Mouse (Mus musculus) kidney, adult 18-20 months (tissue): ENCODE results near the gene Rnf43.

Source experiments
- DNase-seq: peaks from one replicate; pipeline ENCODE4 v3.0.0; 2021

Rnf43 gene

DNA sequence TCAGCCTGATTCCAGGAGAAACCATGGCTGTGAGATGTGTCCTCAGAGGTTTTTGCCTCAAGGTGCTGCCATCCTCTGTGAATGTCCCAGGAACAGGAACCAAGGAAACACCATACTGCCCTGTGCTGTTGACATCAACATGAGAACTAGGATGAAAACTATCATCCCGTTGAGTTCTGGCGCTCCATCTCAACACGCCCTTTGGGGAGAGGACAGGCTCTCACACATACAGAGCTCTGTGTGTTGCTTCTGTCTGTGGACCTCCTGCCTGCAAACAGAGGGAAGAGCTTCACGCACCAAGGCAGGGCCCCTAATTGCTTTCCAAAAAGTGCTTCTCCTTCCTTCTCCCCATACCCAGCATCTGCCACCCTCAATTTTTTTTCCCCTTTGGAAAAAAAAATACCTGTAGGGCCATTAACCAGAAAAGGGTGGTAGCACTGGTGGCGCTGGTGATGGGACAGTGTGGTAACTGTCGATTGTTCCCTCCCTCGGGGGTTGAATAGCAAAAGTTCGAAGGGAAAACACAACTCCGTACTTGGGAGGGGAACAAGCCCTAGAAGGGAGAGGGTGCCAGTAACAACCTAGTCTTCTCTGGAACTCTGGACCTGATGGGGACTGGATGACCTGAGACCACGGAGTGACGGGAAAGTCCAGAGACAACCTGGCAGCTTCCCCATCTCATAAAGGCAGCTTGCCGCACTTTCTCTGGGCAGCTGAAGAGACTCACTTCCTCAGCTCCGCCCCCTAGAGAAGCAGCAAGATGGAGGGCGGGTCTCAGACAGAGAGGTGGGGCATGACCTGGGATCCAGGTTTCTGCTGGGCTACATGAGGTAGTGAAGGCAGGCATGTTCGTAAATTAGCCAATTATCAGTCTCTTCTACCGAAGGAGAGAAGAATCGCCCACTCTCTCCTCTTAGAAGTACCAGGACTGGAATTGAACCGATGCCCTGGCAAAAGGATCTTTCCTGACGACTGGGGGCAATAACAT, 85.9 kb downstream of the Rnf43 start:
- DNase-seq = peak; percentile 16

DNA sequence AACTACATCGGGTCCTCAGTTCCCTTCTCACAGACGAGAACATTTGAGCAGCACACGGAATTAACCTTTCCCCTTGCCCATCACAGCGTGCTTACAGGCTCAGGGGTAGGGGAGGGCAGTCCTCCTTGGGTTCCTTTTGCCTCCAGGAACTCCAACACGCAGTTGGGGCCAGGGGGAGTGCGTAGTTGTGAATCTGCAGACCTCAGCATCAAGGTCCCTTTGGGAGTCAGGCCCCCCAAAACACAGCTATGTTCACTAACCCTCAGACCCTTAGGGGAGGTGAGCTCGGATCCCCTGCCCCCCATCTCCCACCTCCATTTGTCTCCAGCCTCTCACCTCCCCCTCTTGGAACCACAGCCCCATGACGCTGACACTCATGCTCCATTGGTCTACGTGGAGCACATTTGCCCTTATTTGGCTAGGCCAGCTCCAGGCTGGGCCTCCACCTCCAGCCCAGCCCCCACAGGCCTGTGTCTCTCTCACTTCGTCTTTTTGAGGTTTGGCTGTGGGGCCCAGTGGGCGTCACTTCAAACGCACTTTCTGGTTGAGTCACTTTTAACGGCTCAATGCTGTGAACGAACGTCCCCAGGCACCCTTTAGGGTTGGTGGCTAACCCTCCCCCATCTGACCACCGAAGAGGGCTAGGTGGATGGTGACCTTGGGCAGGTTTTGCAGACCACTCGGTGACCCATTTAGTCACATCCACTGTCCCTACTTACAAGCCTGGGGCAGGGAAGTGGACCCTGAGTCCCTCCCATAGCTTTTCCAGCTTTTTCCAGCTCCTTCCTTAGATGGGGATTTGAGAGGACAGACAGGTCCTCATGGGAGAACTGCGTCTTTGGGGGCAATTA, 86.9 kb downstream of the Rnf43 start:
- no peak for DNase-seq

DNA sequence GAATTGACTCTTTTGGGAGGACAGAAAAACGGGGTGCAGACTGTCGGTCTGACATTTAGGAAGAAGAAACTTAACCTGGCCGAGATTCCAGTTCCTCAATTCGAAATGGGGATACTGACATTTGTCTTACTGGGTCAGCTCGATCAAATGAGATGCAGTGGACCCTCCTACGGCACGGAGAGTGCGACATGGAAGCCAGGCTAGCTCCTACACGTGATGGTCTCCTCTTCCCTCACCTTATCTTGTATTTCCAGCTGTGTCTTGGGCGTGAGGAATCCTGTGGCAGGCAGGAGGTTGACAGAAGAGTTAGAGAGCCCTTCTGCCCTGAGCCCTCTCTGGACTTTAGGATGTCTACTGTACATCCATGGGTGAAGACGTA, 87.5 kb downstream of the Rnf43 start:
- no peak for DNase-seq

DNA sequence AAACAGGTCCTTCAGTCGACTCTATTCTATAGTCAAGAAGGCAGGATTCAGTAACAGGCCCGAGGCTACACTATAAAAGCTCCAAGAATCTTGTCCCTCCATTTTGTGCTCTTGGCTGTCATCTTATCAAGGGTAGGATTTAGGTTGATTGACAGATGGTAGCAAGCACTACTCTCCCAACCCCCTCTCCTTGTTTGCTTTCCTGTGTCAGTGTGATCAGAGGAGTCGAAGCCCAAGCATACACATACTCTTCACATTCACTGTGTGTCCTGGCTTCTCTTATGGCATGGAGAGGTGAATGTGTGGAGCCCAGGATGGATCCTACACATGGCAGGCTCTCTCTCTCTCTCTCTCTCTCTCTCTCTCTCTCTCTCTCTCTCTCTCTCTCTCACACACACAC, 88.0 kb downstream of the Rnf43 start:
- no peak for DNase-seq

DNA sequence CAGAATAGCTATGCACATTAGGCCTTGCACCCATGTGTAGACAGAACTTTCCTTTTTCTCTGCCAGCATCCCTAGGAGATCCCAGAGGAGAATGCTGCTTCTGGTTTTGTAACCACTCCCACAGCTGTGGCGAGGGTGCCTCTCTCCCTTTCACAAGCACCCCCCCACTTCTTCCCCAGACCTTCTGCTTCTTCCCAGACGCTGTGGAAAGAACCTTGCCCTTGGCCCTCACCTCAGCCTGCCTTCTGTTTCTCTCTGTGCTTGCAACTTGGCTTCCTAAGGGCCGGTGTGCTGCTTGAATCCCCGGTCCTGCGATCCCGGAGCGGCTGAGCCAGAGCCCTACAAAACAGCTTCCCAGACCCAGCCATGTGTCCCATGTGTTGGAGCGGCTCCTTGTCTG, 88.5 kb downstream of the Rnf43 start:
- DNase-seq = no peak

DNA sequence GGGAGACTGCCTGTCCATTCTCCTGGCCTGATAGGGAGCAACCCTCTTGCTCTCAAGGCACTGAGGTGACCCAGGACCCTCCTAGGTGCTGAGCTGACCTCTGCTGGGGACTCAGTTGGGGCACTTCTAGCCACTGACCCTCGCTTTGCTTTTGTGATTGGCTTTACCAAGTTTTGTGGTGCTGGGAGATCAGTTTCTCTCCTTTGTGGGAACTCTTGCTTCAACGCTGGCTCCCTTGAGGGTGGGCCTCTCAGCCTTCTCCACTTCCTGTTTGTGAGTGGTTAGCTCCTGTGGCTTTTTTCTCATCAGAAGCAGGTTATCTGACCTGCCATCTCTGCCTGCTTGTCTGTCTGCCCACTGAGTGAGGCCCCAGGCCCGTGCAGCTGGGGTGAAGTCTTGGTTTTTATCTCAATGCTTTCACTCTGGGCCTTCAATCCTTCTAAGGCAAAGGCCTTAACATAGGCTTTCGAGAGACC, 89.0 kb downstream of the Rnf43 start:
- no peak for DNase-seq

DNA sequence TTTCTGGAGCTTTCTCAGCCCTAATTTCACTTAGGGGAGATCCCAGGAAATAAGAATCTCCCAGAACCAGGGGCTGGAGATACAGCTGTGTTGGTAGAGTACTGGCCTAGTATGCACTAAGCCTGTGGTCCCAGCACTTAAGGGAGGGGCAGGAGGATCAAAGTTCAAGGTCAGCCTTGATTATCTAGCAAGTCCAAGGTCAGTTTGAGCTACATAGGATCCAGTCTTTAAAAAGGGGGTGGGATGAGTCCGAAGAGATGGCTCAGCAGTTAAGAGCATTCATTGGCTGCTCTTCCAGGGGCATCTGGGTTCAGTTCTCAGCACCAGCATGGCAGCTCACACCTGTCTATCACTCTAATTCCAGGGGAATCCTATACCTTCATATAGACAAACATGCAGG, 89.8 kb downstream of the Rnf43 start:
- no peak for DNase-seq

DNA sequence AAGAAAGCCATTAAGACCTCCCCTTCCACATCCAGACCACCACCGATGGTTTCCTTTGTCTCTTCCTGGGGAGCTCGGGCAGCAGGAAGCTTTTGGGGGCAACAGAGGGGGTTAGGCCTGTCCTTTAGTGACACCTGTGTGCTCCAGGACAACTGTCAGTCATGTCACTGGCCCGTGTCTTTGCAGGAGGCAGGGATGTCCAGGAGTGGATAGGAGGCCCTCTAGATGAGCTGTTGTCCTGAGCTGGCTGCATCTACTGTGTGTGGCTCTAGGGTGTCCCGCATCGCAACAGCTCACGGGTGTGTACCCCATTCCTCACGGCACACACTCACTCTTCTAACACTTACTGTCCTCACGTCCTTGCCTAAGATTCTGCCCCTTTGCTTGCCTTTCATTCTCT, 90.7 kb downstream of the Rnf43 start:
- no peak for DNase-seq

DNA sequence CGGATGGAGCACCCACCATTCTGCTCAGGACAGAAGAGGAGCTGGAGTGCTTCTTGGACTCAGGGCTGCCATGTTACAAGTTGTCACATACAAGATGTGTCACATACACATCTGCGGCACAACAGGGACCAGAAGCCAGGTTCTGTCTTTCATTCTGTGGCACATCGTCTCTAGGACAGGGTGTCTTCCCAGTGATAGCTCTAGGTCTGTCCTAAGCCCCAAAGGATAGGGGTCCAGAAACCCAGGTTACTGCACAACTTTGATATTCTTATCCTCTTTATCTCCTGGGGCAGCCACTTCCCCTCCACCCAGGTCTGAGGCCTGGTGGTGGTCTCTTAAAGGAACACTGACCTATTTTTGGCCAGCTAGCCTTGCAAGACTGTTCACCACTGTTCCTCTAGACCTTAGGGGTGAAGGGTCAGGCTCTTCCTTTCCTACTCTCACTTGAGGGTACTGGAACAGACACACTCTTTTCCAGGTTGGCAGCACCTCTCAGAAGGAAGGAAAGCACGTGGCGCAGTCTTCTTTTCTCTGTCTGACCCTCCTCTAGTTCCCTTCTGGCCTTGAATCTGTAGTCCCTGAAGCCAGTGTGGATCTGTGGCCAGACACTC, 91.5 kb downstream of the Rnf43 start:
- DNase-seq = no peak

DNA sequence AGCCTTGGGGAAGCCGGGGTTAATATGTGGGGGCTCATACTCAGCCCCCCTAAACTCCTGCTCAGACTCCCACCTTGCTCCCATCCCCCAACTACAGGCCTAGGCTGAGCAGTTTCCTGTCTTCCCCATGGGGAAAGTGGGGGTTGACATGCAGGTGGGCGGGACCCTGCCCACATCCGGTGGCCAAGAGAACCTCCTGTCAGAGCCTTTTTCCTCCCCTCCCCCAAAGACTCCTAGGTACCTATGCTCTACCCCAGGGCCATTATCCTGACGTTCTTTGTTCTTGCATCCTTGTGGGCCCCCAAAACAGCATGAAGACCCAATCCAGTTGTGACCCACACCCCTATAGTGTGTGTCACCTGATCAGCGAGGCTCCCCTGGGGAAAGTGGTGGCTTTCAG, 92.1 kb downstream of the Rnf43 start:
- DNase-seq = no peak

DNA sequence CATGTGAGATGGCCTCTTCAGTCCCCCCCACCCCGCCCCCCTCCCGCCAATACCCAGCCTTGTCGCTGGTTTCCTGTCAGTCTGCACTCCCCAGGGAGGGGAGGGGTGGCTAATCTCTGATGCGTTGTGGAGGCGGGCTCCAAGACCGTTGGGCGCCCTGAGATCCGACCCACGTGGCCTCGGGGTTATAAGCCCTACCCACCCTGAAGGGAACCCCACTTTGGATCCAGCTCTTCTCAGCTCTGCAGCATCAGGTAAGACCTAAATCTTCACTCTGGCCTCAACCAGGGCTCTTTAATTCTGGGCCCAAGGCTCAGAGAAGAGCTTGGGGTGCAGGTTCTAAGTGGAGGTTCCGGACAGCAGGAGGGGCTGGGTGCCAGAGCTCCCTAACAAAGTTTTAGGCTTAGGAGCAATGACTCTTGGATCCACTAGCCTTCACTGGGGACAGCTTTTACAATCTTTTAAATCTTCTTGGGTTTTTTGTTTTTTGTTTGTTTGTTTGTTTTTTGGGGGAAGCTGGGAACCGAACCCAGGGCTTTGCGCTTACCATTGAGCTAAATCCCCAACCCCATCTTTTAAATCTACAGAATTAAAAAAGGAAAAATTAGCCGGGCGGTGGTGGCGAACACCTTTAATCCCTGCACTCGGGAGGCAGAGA, 93.0 kb downstream of the Rnf43 start:
- no peak for DNase-seq

DNA sequence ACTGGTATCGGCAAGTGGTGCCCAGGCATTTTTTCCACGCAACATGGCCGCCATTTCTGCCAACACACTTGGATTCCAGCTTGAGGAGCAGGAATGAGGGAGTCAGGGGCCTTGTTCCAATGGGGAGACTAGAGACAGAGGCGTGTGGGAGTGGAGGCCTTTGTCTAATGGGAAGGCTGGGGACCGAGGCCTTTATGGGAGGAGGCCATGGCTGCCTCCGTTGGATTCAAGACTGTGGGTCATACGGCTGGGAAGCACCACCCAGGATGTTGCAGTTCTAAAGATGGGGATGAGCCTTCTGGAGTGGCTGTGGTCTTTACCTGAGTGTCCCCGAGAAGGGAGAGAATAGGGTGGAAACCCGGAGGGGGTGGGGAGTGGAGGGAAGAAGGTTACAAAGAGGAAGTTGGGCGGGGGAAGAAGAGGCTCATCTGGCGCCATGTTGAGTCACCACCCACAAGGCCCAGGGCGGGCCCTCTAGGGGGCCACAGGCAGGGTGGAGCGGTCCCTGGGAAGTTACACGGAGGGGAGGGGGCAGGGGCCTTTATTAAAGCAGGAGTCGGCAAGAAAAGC, 93.8 kb downstream of the Rnf43 start:
- DNase-seq = no peak

DNA sequence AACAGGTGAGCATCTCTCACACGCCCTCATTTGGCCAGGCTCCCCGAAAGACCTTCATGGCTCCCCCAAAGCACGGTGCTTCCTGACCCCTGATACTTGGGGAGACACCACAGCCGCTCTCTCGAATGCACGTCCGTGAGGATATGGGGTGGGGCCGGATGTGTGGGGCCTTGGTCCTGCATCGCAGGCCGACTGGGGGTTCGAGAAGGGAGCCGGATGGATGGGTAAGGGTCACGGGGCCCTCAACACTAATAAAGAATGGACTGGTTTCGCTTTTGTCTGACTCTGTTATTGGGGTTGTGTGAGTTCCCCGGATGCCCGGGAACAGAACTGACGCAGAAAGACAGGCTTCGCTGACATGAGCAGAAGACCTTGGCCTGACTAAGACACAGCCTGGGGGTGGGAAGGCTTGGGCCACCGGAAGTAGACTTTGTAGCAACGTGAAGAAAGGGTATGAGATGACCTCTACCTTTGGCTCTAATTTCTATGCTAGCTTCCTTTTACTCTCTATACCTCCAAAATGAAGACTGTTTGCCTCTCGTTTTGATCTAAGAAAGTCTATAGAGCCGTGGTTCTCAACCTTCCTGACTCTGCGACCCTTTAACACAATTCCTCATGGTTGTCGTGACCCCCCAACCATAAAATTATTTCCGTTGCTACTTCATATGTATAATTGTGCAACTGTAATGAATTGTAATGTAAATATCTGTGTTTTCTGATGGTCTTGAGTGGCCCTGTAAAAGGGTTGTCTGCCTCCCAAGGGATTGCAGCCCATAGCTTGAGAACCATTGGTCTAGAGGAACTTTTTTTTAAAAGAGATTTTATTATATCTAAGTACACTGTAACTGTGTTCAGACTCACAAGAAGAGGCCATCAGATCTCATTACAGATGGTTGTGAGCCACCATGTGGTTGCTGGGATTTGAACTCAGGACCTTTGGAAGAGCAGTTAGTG, 94.8 kb downstream of the Rnf43 start:
- no peak for DNase-seq

DNA sequence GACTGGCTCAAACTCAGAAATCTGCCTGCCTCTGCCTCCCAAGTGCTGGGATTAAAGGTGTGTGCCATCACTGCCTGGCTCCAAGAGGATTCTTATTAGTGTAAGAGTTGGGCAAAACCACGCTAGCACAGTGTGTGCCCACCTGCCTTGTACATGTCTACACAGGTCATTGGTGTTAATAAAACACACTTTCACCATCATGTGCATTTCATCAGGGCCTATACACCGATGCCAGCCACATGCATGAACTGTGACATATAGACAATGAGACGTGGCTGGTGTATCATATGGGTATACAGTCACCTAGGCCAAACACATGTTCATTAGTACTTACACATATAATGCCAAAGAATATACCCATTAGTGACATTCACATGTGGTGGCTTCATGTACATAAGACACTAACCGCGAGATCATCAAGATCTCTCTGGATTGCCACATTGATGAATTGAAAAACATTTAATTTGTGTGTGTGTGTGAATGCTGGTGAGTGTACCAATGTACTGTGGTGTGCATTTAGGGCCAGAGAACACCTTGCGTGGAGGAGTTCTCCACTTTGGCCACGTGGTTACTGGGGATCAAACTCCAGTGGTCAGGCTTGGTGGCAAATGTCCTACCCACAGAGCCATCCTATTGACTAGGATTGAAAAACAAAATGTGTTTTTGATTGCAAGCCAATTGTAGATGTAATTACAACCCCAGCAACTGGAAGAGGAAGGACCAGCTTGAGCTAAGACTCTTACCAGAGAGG, 95.8 kb downstream of the Rnf43 start:
- DNase-seq = no peak

DNA sequence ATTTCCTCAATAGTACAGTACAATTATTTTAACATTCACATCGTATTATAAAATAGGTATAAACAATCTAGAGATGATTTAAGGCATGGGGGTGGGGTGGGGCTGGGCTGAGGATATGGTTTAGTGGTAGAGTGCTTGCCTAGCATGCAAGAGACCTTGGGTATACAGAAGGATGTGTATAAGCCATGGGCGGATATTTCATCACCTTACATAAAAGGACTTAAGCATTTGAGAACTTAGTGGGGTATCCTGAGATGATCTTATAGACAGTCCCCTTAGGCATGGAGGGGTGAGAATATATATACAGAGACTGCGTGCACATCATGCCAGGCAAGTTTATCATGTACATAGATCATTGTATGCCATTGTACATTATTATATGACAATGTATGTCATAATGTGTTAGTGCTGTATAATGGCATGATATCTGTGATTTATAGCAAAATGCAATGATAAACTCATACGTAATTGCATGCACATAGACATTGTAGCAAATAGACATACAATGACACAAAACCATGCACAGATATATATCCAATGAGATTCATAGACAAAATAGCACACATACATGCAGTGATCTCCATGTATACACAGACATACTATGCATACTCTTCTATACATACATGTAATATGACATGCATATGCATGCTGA, 96.6 kb downstream of the Rnf43 start:
- no peak for DNase-seq

DNA sequence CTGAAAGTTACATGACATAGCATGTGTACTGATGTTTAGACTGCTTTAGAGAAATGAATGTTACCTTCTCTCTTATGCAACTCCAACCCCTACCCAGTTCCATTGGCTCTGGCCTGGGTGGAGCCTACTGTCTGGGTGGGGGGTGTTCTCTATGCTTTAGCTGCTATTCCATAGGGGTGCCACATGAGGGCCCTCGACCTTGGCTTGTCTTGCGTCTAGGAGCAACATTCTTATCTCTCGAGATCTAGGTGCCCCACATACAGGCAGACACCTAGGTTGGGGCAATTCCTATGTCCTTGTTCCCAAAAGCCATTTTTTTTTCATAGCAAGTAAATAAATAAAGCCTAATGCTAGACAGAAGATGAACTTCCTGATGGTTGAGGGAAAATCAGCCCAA, 97.1 kb downstream of the Rnf43 start:
- no peak for DNase-seq

DNA sequence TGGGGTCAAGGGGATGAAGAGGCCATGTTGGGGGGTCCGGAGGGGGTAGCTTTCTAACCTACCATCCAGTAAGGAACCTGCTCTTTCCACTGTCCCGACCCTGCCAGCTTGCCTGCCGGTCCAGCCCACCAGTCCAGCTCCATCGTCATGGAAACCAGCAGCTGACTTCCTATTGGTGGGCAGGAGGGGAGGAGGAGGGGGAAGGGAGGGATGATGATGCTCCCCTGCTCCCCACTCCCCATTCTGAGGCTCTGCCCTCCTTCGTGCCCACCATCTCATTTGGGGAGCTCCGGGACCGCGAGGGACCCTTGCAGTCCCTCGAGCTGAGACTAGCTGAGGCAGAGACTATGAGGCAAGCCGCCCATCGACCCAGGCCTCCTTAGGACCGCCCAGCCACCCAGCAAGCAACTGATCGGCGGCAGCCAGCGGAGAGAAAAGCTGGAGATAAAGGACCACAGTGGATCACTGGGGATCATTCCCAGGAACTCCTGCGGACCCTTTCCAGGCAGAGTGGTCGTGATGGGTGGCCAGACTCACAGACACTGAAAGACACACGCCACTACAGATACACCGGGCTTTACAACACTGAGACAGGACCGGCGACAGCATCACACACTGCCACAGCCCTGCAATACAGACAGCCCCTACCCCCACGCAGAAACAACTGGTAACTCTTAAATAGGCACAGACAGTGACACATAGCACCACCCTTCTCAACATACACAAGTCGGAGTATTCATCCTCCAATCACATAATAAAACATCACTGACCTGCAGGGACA, 98.0 kb downstream of the Rnf43 start, which contains the start of gene Tspoap1:
Gene Tspoap1, plus strand, starts transcription at position 241 of the 781 bp plus-strand sequence.
- no peak for DNase-seq

DNA sequence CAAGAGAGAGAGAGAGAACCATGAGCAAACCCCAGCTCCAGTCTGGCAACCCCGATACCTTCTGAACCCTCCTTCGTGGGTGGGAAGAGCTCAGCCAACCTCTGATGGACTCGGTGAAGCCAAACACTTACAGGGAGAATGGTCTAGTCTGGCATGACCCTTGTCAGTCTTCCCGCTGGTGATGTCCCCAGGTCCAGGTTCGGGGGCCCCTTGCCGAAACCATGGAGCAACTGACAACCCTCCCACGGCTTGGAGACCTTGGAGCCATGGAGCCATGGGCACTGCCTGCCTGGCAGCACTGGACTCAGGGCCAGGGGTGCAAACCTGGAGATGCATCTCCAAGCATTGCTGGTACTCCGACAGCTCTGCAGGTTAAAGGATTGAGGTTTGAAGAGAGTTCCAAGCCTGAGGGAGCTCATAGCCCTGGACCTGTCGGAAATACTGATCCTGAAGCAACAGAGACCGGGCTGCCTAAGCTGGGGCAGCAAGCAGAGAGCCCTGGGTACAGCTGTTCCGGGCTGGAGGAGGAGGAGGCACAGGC, 98.7 kb downstream of the Rnf43 start:
- no peak for DNase-seq
